Mouse (Mus musculus): ENCODE measurements at regions not wholly inside any gene's neighbourhood (a gene's known extent, or its start where the extent isn't known, plus 50 kb on each side); places are given as distances from the start of the nearest gene placed in this dataset.

GRCm38 (mm10) chr15:11572063-11572462, 172.6 kb upstream of the Tars start:
- DNase-seq: no peak

GRCm38 (mm10) chr15:11565503-11566031, 166.1 kb upstream of the Tars start:
- no peak for DNase-seq

- no peak for DNase-seq
Measured at GRCm38 (mm10) chr15:11552568-11552967, 153.1 kb upstream of the Tars start.

GRCm38 (mm10) chr15:11552110-11552509, 152.6 kb upstream of the Tars start:
- DNase-seq: no peak

- DNase-seq: peak; percentile 11
Measured at GRCm38 (mm10) chr15:11539485-11539884, 140.0 kb upstream of the Tars start.

GRCm38 (mm10) chr15:11536076-11536620, 136.7 kb upstream of the Tars start:
- peak; percentile 31 for DNase-seq

- DNase-seq: no peak
Measured at GRCm38 (mm10) chr15:11534404-11535251, 135.2 kb upstream of the Tars start.

GRCm38 (mm10) chr15:11533616-11534015, 134.2 kb upstream of the Tars start:
- DNase-seq: no peak

- DNase-seq: no peak
Measured at GRCm38 (mm10) chr15:11533002-11533610, 133.6 kb upstream of the Tars start.

- DNase-seq: no peak
Measured at GRCm38 (mm10) chr15:11532536-11532935, 133.1 kb upstream of the Tars start.

- DNase-seq: no peak
Measured at GRCm38 (mm10) chr15:11529819-11530810, 130.7 kb upstream of the Tars start.

- DNase-seq: no peak
Measured at GRCm38 (mm10) chr15:11524337-11525106, 125.1 kb upstream of the Tars start.

- DNase-seq: no peak
Measured at GRCm38 (mm10) chr15:11518565-11518964, 119.1 kb upstream of the Tars start.

GRCm38 (mm10) chr15:11517892-11518291, 118.4 kb upstream of the Tars start:
- no peak for DNase-seq

GRCm38 (mm10) chr15:11505076-11505639, 105.7 kb upstream of the Tars start:
- DNase-seq: no peak

GRCm38 (mm10) chr15:11496436-11496835, 97.0 kb upstream of the Tars start:
- no peak for DNase-seq

- DNase-seq: no peak
Measured at GRCm38 (mm10) chr15:11489116-11489515, 89.7 kb upstream of the Tars start.

GRCm38 (mm10) chr15:11487268-11487783, 87.9 kb upstream of the Tars start:
- DNase-seq: no peak

- DNase-seq: no peak
Measured at GRCm38 (mm10) chr15:11483916-11484315, 84.5 kb upstream of the Tars start.

GRCm38 (mm10) chr15:11479166-11479944, 79.9 kb upstream of the Tars start:
- no peak for DNase-seq
